ENCODE assay signal across 8 mouse cellular contexts in the genomic region with DNA sequence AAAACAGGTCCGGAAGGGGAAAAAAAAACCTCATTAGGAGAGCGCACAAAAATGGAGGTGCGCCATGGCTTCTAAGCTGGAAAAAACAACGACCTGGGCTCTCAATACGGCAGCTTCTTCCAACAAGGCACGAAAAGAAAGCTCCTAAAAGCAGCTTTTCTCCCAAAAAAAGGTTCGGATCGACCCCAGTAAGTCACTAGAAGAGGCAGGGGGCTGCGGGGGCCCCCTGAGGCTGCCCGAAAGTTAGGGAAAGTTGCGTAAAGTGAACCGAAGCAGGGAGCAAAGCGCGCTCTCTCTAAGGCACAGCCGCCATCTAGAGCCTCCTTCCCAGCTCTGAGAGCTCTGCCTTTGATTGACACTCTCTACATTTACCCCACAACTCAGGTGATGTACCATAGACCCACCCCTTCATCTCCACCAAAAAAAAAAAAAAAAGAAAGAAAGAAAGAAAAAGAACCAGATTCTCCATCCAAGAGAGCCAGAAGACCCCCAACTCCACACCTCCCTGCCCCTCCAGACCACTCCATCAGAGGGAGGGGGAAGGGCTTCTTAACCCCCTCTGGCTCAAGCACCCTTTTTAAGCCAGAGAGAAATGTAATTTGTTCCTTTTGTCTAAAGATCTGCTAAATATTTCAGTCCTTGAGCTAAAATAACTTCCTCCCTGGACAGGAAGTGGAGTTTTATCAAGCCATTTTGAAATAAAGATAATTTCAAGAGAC. TPM values are rescaled to one million over a fixed set of nuclear protein-coding genes. Genes with fewer than 3 reads are reported as not detected.
DNase-seq lines count a peak whose midpoint lies in the region; ATAC-seq and TF ChIP-seq lines count a peak whose summit lies in the region.

A gene (minus strand): TSS at position 419 of the 719 bp plus-strand sequence.

- ATAC-seq in CD4-positive, CD25-positive, alpha-beta regulatory T cell, adult 4 months: peak; percentile 42
- ATAC-seq in embryonic facial prominence, embryonic 14.5 days (ENCODE audit: low read depth): peak; percentile 72
- peak; percentile 72 for ATAC-seq in liver, embryonic 11.5 days (replicated peaks; ENCODE audit: low FRiP score)
- ATAC-seq in stomach, embryonic 15.5 days (ENCODE audit: insufficient read depth, low FRiP score, low read depth): peak; percentile 70

- H3K9ac ChIP-seq in embryonic facial prominence, embryonic 14.5 days (ENCODE audit: low read depth, low read length): peak within 1 kb of the TSS; percentile 98
- peak within 1 kb of the TSS; percentile 100 for H3K9ac ChIP-seq in liver, embryonic 11.5 days (ENCODE audit: low read depth, low read length)
- peak within 1 kb of the TSS; percentile 77 for H3K9ac ChIP-seq in stomach, embryonic 15.5 days

- peak; percentile 56 for DNase-seq in adrenal gland, postnatal 25 days
- DNase-seq in embryonic facial prominence, embryonic 14.5 days (ENCODE audit: low spot score): peak; percentile 94
- DNase-seq in heart, adult 8-10 months (ENCODE audit: low spot score): peak; percentile 78
- peak; percentile 57 to 72 for DNase-seq in kidney, adult 8-10 months
- DNase-seq in liver, embryonic 11.5 days (ENCODE audit: low spot score): peak; percentile 83

- WGBS in embryonic facial prominence, embryonic 14.5 days: 0% methylated on average over 15 of the region's 15 CpGs
- 0% methylated on average over 15 of the region's 15 CpGs for WGBS in liver, embryonic 11.5 days
- WGBS in stomach, embryonic 15.5 days: 0% methylated on average over 15 of the region's 15 CpGs

- no peaks in the 10 kb centered on the region for H3K9me3 ChIP-seq in embryonic facial prominence, embryonic 14.5 days (ENCODE audit: control insufficient read depth, low read length)
- H3K9me3 ChIP-seq in liver, embryonic 11.5 days (ENCODE audit: control insufficient read depth, low read length): no peaks in the 10 kb centered on the region
- H3K9me3 ChIP-seq in stomach, embryonic 15.5 days: no peaks in the 10 kb centered on the region

- peak within 1 kb of the TSS; percentile 75 for H3K4me3 ChIP-seq in embryonic facial prominence, embryonic 14.5 days (ENCODE audit: low read depth, low read length)
- H3K4me3 ChIP-seq in liver, embryonic 11.5 days (ENCODE audit: low read depth, low read length): peak within 1 kb of the TSS; percentile 84
- H3K4me3 ChIP-seq in myocyte: peak within 1 kb of the TSS; percentile 62
- H3K4me3 ChIP-seq in stomach, embryonic 15.5 days (replicated peaks): peak within 1 kb of the TSS; percentile 60

- peaks cover 14% of the 10 kb centered on the region for H3K4me1 ChIP-seq in embryonic facial prominence, embryonic 14.5 days (ENCODE audit: control insufficient read depth, insufficient read depth, low read length)
- H3K4me1 ChIP-seq in liver, embryonic 11.5 days (replicated peaks; ENCODE audit: control insufficient read depth, insufficient read depth, low read length): peaks cover 7% of the 10 kb centered on the region
- 0 out of 2 replicates have a peak, but pooled peaks cover 4% of the 10 kb centered on the region for H3K4me1 ChIP-seq in stomach, embryonic 15.5 days

- peaks cover 97% of the 10 kb centered on the region for H3K79me2 ChIP-seq in myocyte (ENCODE audit: control insufficient read depth, insufficient read depth)

- H3K27ac ChIP-seq in embryonic facial prominence, embryonic 14.5 days (replicated peaks; ENCODE audit: low read depth, low read length): peak within 1 kb of the TSS; percentile 100
- H3K27ac ChIP-seq in liver, embryonic 11.5 days (ENCODE audit: low read depth, low read length): peak within 1 kb of the TSS; percentile 100
- H3K27ac ChIP-seq in stomach, embryonic 15.5 days: peak within 1 kb of the TSS; percentile 99

- H3K27me3 ChIP-seq in embryonic facial prominence, embryonic 14.5 days (replicated peaks; ENCODE audit: control insufficient read depth, insufficient read depth, low read length): no peaks in the 10 kb centered on the region
- no peaks in the 10 kb centered on the region for H3K27me3 ChIP-seq in liver, embryonic 11.5 days (replicated peaks; ENCODE audit: control insufficient read depth, insufficient read depth, low read length)
- H3K27me3 ChIP-seq in myocyte (ENCODE audit: control insufficient read depth, insufficient read depth, insufficient read length): no peaks in the 10 kb centered on the region
- H3K27me3 ChIP-seq in stomach, embryonic 15.5 days (replicated peaks): no peaks in the 10 kb centered on the region

- H3K36me3 ChIP-seq in embryonic facial prominence, embryonic 14.5 days (ENCODE audit: control insufficient read depth, insufficient read depth, low read length): peaks cover 22% of the 10 kb centered on the region
- peaks cover 3% of the 10 kb centered on the region; the same call in 1 of the 2 replicates for H3K36me3 ChIP-seq in liver, embryonic 11.5 days (ENCODE audit: control insufficient read depth, insufficient read depth, low read length)
- H3K36me3 ChIP-seq in myocyte (ENCODE audit: control insufficient read depth, insufficient read depth): peaks cover 28% of the 10 kb centered on the region
- H3K36me3 ChIP-seq in stomach, embryonic 15.5 days: no peaks in the 10 kb centered on the region

- no peak within 1 kb of the TSS for H3ac ChIP-seq in myocyte (ENCODE audit: control insufficient read depth, insufficient read length)

- peak within 1 kb of the TSS; percentile 54 for H3K4me2 ChIP-seq in embryonic facial prominence, embryonic 14.5 days (ENCODE audit: low read depth, low read length)
- H3K4me2 ChIP-seq in liver, embryonic 11.5 days: peak within 1 kb of the TSS; percentile 64
- H3K4me2 ChIP-seq in myocyte (ENCODE audit: low read depth): peak within 1 kb of the TSS; percentile 85
- H3K4me2 ChIP-seq in stomach, embryonic 15.5 days: peak within 1 kb of the TSS; percentile 48

- peak; percentile 76 for TF ChIP-seq POLR2A in myocyte (IDR thresholded peaks at IDR 0.05; ENCODE audit: insufficient read length, low read depth)

TF ChIP-seq in myocyte, 11 proteins besides CTCF, POLR2A, EP300 and RAD21:
- TF ChIP-seq MAX (IDR thresholded peaks at IDR 0.05; ENCODE audit: low read depth) (no peak), POLR2AphosphoS2 (IDR thresholded peaks at IDR 0.05; ENCODE audit: insufficient read length, low read depth) (peak; percentile 83), TCF12 (IDR thresholded peaks at IDR 0.05; ENCODE audit: insufficient read depth, poor library complexity, severe bottlenecking) (no peak), CEBPB (IDR thresholded peaks at IDR 0.05; ENCODE audit: insufficient read depth, poor library complexity, severe bottlenecking) (no peak), MYOD1 (IDR thresholded peaks at IDR 0.05; ENCODE audit: control insufficient read depth in 1 of 3, insufficient read length in 2 of 3, low read depth in 2 of 3) (no peak), SRF (IDR thresholded peaks at IDR 0.05; ENCODE audit: control insufficient read depth, insufficient read length, low read depth) (no peak)

RNA-seq across cellular contexts. Expression of the gene that starts here (rescaled TPM):
- 100 to 1,000 TPM; 223 to 256 TPM for polyA plus RNA-seq in CD4-positive, CD25-positive, alpha-beta regulatory T cell, adult 4 months (2017; shearing (Covaris generic))
- total RNA-seq in adrenal gland, postnatal 25 days (2021): 50.0 and 57.4 TPM in 2 replicates
- polyA plus RNA-seq in embryonic facial prominence, embryonic 14.5 days (2014; fragmentation: Nextera tagmentation; extraction: Ambion mirVana): 39.5 and 54.6 TPM in 2 replicates
- total RNA-seq in heart, adult 8-10 months (2022): 10 to 100 TPM; 37.2 to 45.8 (median 39.8) TPM
- polyA plus RNA-seq in liver, embryonic 11.5 days (2014; fragmentation: Nextera tagmentation; extraction: Ambion mirVana): 30.9 and 34.5 TPM in 2 replicates
- 7.9 TPM for polyA plus RNA-seq in myocyte (2012; fragmentation: generic; extraction: Trizol)
- 43.3 and 48.8 TPM in 2 replicates for polyA plus RNA-seq in stomach, embryonic 15.5 days (2015; fragmentation: Nextera tagmentation; extraction: Ambion mirVana)

Comparison
In these comparisons a context has a peak if more than half of its experiments do, and no peak if none do; other contexts are left out.
1. Peak in every context shown above with its lines: DNase-seq, ATAC-seq, H3K4me3 ChIP-seq and H3K27ac ChIP-seq.